Mouse (Mus musculus) monocyte, adult 59 days (primary cell): ENCODE data around the gene Ppp4r3b. TPM values are rescaled to one million over a fixed set of nuclear protein-coding genes. Genes with fewer than 3 reads are reported as not detected.

Experiments used
- total RNA-seq, 2 experiments: library from RNA; stranded (reverse); gene quantifications; one replicate each; pipeline ENCODE4 v1.2.4; 2023

Gene Ppp4r3b
- 10 to 100 TPM; 85.5 to 90.2 TPM for total RNA-seq

GRCm38 (mm10) chr11:29172563-29173124, at the start of gene Ppp4r3b:
Gene Ppp4r3b (plus strand): TSS chr11:29172890.

GRCm38 (mm10) chr11:29130385-29131355, 42.0 kb upstream of the Ppp4r3b start, which contains the start of gene Pnpt1:
Gene Pnpt1 (plus strand): TSS chr11:29130744.

DNA sequence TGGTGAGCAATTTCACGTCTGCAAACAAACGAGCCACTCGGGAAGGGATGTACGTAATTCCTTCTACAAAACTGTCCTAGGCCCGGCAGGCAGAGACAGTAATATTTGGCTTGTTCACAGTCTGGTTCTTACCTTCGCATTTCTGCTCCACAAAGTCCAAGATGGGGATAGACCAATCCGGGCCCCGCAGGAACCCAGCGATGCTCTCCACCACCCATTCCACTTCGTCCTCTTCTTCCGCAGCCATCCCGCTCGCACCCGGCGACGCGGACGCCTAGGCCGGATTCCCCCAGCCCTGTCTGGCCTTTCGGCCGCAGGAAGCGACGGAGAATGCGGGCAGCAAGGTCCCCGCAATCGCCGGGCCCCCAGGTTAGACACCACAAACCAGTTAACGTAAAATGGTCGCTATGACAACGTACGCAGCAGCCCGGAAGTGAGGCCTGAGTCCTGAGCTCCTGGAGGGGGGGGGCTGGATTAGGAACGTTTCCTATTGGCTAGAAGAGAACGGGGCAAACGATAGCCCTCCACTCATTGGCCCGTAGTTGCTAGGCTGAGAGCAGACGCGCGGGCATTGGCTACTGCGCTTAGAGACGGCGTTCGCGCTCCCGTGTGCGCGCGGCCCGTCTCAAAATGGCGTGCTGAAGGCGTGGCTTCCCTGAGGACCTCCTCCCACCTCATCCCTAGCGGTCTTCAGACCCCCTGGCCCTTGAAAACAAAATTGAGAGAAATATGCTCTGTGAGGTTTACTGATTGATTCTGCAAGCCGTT, 74.4 kb downstream of the Ppp4r3b start, which contains the start of gene Cfap36:
TSS of gene Cfap36 (minus strand) at position 527 of the 768 bp plus-strand sequence.

Other genes starting within 250 kb of the Ppp4r3b start
- 10 to 100 TPM; 26.3 to 34.3 TPM for gene Pnpt1, start 42.1 kb upstream of the Ppp4r3b start, total RNA-seq
- 10 to 100 TPM; 10.1 to 10.9 TPM for gene Cfap36, start 74.5 kb downstream of the Ppp4r3b start, total RNA-seq
- 100 to 1,000 TPM in 1 of 2 experiments, 10 to 100 TPM in 1; 91.1 to 104 TPM for gene Ccdc88a, start 200.8 kb downstream of the Ppp4r3b start, total RNA-seq